Mouse (Mus musculus) granulocyte monocyte progenitor cell, adult 5-6 weeks (primary cell): Measurements from ENCODE around the gene Ifit3. TPM values are rescaled to one million over a fixed set of nuclear protein-coding genes. Genes with fewer than 3 reads are reported as not detected.
"Not testable (repeated sequence)": the region's sequence is repeated elsewhere in the genome, so short reads cannot be mapped to it uniquely, and the experiment has no call there.

Source experiments
- ATAC-seq: replicated peaks from 2 replicates; pipeline ENCODE4 v1.8.0; 2016; ENCODE audit warnings: mild to moderate bottlenecking, moderate TSS enrichment, inconsistent platforms; ENCODE audit not compliant: poor library complexity, severe bottlenecking
- total RNA-seq, 2 experiments: library from RNA; stranded (forward) in 1 of 2; stranded (reverse) in 1 of 2; fragments of 200-712, 200-1000 nt in 1 of 2; fragments of >200 nt in 1 of 2; fragmentation: Nextera tagmentation in 1 of 2; gene quantifications; 2 replicates each; pipeline ENCODE4 v1.2.3; 2014 to 2017

The Ifit3 gene
- total RNA-seq (2014; fragmentation: Nextera tagmentation) = not detected in 2 replicates
- 1.1 and 3.5 TPM in 2 replicates for total RNA-seq (2017)

GRCm38 (mm10) chr19:34583126-34583766 lies at the start of gene Ifit3:
TSS of gene Ifit3 (plus strand) at chr19:34583531.
- ATAC-seq = peak; percentile 82

GRCm38 (mm10) chr19:34539422-34539821 lies 43.9 kb upstream of the Ifit3 start:
- ATAC-seq = peak; percentile 71

DNA sequence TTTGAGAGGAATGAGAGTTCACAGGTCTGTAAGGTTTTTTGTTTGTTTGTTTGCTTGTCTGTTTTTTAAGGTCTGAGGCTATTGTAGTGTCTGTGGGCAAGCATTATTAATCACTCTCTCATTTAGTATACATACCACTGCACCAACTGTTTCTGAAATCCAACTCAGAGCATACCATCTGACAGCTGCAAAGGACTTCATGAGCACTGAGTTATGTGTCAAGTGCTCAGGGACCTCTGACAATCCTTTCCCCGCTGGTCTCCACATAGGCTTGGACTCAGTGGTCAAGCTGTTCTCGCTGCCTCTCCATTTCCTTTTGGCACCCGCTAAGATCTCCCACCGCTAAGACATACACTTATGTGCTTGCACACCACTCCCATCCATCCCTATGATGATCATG lies 37.1 kb upstream of the Ifit3 start:
- ATAC-seq = no peak

- peak; percentile 83 for ATAC-seq
Measured at GRCm38 (mm10) chr19:34547976-34548375, 35.4 kb upstream of the Ifit3 start.

DNA sequence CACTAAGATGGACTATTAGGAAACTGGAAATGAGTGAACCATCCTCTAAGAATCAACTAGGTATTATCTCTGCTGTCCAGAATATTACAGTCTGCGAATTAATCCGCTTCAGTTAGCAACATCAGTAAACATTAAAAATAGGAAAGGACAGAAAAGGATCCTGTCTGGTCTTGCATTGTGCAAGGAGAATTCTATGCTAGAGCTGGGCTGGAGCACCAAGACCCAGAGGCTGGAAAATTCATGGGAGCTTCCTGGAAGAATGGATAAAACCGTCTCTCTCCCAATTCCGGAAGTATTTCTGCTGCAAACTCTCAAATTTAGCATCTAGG lies 33.2 kb upstream of the Ifit3 start:
- ATAC-seq = no peak

DNA sequence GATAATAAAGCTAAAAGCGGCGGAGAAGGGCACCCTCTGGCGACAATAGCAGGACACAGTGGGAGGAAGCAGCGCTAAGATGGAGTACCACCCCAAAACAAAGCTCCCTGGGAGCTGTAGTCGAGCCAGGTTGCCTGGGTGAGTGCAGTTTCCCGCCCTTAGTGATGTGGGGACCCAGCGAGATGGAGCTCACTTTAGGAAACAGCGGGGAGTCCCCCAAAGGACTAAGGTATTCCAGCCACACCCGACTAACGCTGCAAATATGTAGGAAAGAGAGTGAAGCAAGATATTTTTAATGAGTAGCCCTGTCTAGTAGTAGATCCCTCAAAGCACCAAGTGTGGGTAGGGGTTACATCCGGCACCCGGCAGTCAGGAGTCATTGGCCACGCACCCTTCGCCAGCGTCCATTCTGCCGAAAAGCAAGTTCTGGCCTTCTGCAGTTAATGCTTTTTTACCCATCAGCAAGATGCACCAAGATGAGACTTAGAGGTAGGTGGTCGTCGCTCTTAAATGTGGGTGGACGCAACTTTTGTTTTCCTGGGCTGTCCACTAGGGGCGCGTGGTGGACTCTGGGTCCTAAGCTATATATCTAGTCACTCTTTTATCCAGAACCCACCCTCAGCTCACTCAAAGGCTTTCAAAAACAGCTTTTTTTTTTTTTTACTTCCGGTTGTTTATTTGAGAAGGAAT lies 32.7 kb upstream of the Ifit3 start, which contains the start of gene Ifit2:
Ifit2 (plus strand) TSS at position 161 of the 690 bp plus-strand sequence.
- peak; percentile 95 for ATAC-seq

DNA sequence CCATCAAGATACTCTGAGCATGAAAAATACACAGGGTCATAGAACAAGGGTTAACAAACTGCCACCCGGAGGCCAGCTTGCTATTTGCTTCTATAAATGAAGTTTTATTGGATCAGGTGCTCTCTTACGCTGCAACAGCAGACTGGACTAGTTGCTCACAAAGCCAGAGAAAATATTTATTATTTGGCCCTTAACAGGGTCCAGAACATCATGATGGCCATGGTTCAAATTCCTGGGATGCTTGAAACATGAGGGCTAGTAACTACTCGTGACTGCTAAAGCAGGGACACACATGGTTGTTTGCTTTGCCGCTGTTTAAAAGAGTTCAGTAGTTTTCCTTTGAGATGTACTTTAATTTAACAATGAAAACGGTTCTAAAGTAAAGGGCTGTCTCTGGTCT lies 31.4 kb upstream of the Ifit3 start:
- ATAC-seq = no peak

DNA sequence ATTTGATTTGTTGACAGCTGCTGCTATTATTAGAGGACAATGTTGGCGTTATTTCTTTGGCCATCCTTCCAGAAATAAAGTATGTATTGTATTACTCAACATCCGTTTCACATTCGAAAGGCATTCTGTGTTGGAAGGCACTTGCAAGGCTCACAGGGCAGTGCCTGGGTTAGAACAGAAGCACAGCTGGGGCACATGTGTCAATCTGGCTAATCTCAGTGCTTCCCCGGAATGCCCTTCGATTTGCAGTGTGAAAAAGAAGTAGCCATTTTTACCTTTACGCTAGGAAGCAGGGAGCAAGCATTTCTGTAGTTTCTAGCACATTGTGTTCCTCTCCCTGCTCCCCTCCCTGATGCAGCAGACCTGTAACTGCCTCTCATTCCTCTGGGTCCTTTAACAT lies 30.3 kb upstream of the Ifit3 start:
- ATAC-seq = no peak

GRCm38 (mm10) chr19:34553522-34553921 lies 29.8 kb upstream of the Ifit3 start:
- no peak for ATAC-seq

GRCm38 (mm10) chr19:34554061-34554460 lies 29.3 kb upstream of the Ifit3 start:
- no peak for ATAC-seq

DNA sequence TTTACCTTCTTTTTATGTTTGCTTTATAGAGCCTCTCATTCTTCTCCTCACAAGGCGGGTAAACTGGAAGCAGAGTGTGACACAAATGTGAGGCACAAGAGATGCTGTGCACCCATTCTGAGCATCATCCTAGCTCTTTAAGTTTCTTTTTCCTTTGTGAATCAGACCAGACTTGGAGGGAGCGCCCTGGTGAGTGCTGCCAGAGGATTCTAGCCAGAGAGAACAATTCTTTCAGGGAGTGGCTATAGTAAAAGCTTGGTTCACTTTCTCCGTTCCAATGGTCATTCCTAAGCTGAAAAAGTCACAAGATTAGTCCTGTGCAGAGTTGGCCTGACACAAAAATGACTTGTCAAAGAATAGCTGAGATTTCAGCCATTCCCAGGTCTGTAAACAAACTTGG lies 26.7 kb upstream of the Ifit3 start:
- no peak for ATAC-seq

DNA sequence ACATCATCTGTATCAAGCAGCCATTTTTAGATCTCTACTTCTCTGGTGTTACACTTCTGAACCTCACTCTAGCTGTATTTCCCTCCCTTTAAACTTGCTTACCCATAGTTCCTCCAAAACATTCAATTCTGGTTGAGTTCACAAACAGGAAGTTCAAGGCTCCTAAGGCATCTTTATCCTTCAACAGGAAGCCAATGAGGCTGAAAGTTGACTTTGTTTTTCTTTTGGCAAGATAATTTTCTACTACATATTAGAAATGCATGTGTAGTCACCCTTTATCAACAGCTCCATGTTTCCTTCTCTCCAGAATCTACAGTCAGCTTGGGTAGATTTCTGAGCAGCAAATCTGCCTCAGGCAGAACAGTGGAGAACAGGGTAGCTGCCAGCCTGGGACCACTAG lies 20.8 kb upstream of the Ifit3 start:
- no peak for ATAC-seq

- no peak for ATAC-seq
Measured at GRCm38 (mm10) chr19:34566178-34566784, 17.1 kb upstream of the Ifit3 start.

- no peak for ATAC-seq
Measured at GRCm38 (mm10) chr19:34568988-34569895, 14.1 kb upstream of the Ifit3 start.

DNA sequence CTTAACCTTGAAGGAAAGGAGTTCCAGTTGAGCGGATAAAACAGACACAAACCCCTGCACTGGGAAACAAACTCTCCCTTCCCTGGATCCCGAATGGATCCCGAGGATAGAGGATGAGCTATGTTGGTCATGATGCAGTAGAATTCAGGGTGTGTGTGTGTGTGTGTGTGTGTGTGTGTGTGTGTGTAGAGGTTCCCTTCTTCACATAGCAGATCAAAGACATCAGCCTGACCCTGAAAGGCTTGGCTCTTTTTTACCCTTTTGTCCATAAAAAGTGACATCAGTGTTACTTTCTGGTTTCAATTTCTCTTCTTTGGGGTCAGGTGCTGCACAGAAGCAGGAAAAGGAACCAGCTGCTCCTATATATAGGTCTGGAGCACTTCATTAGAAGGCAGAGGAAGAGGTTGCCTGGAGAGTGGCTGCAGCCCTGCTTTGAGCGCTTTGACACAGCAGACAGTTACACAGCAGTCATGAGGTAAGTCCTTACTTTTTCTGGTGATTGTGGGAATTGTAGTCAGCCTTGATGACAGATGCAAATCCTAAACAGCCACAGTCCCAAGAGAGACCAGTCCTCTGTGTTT lies 13.3 kb upstream of the Ifit3 start:
- ATAC-seq = no peak

- no peak for ATAC-seq
Measured at GRCm38 (mm10) chr19:34571080-34571479, 12.3 kb upstream of the Ifit3 start.

DNA sequence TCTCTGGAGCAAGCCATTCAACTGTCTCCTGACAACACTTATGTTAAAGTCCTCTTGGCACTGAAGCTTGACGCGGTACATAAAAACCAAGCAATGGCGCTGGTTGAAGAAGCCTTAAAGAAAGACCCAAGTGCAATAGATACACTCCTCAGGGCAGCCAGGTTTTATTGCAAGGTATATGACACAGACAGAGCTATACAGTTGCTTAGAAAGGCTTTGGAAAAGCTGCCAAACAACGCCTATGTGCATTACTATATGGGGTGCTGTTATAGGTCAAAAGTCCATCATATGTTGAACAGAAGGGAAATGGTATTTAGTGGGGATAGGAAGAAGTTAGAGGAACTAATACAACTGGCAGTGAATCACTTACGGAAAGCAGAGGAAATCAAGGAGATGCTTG lies 9.7 kb upstream of the Ifit3 start:
- ATAC-seq = no peak

GRCm38 (mm10) chr19:34577121-34577520 lies 6.2 kb upstream of the Ifit3 start:
- ATAC-seq = no peak

DNA sequence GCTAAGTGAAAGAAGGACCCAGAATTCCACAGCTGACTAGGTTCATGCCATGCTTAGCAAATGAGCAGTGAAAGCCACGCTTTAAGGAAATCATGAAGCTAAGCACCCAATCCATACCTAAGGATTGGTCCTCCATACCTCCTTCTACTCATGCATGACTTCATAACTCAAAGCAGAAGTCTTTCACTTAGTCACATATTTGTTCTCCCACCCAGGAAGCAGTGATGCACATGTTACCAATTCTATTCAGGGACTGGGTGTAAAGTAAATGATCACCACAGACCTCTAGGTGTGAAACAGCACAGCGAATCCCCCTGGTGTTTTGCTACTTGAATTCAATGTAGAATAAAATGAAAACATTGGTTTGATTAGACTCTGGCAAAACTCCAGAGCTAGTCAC lies 635 bp upstream of the Ifit3 start:
- ATAC-seq = peak; percentile 12; the same call in 1 of the 2 replicates

- not testable (repeated sequence) for ATAC-seq
Measured at GRCm38 (mm10) chr19:34585740-34586458, 2.6 kb downstream of the Ifit3 start.
